Mouse (Mus musculus): ENCODE results near the gene Usp33. TPM values are rescaled to one million over a fixed set of nuclear protein-coding genes. Genes with fewer than 3 reads are reported as not detected.
A peak's percentile ranks its signal among the peaks of the same experiment; 100 is the strongest.
"Not testable (repeated sequence)": the region's sequence is repeated elsewhere in the genome, so short reads cannot be mapped to it uniquely, and the experiment has no call there.

Gene Usp33
- polyA plus RNA-seq, 1 experiment from 2014 or later = 45.9 TPM

- Histone ChIP-seq H3K4me3 (ENCODE audit: low read depth, low read length) (no peak overlapping the region), H3K9ac (replicated peaks; ENCODE audit: low read depth, low read length) (no peak overlapping the region), H3K4me1 (ENCODE audit: control insufficient read depth, insufficient read depth, low read length) (peaks cover 17% of the 10 kb centered on the region), H3K27me3 (ENCODE audit: control insufficient read depth, insufficient read depth, low read length) (no peaks in the 10 kb centered on the region), H3K4me2 (replicated peaks; ENCODE audit: low read depth, low read length) (no peak overlapping the region), H3K36me3 (ENCODE audit: control insufficient read depth, insufficient read depth, low read length) (no peaks in the 10 kb centered on the region; the same call in 1 of the 2 replicates), H3K27ac (ENCODE audit: low read length) (peak overlapping the region; percentile 90), H3K9me3 (ENCODE audit: control insufficient read depth, low read depth, low read length) (no peaks in the 10 kb centered on the region)
- peak; percentile 21; the same call in 1 of the 2 replicates for ATAC-seq (ENCODE audit: insufficient number of reproducible peaks, insufficient read depth, low FRiP score, low read depth)
- WGBS = 76% methylated on average over 9 of the region's 9 CpGs
Measured at GRCm38 (mm10) chr3:152309250-152309645, 37.0 kb upstream of the Usp33 start.

- not testable (repeated sequence) for ATAC-seq (ENCODE audit: insufficient number of reproducible peaks, insufficient read depth, low FRiP score, low read depth); H3K4me3 ChIP-seq (ENCODE audit: low read depth, low read length); H3K27ac ChIP-seq (ENCODE audit: low read length); H3K4me2 ChIP-seq (replicated peaks; ENCODE audit: low read depth, low read length); H3K36me3 ChIP-seq (ENCODE audit: control insufficient read depth, insufficient read depth, low read length); H3K27me3 ChIP-seq (ENCODE audit: control insufficient read depth, insufficient read depth, low read length); H3K9ac ChIP-seq (replicated peaks; ENCODE audit: low read depth, low read length); H3K9me3 ChIP-seq (ENCODE audit: control insufficient read depth, low read depth, low read length); H3K4me1 ChIP-seq (ENCODE audit: control insufficient read depth, insufficient read depth, low read length)
- WGBS = 79% methylated on average over 14 of the region's 14 CpGs
Measured at GRCm38 (mm10) chr3:152314666-152315065, 31.6 kb upstream of the Usp33 start.

- no peaks in the 10 kb centered on the region; the same call in none of the 2 replicates for H3K36me3 ChIP-seq (ENCODE audit: control insufficient read depth, insufficient read depth, low read length)
- H3K27ac ChIP-seq (ENCODE audit: low read length) = no peak overlapping the region
- no peak overlapping the region for H3K4me3 ChIP-seq (ENCODE audit: low read depth, low read length)
- H3K4me1 ChIP-seq (ENCODE audit: control insufficient read depth, insufficient read depth, low read length) = no peaks in the 10 kb centered on the region
- 8% methylated on average over 7 of the region's 7 CpGs for WGBS
- H3K4me2 ChIP-seq (replicated peaks; ENCODE audit: low read depth, low read length) = no peak overlapping the region
- ATAC-seq (ENCODE audit: insufficient number of reproducible peaks, insufficient read depth, low FRiP score, low read depth) = peak; percentile 90
- no peak overlapping the region for H3K9ac ChIP-seq (replicated peaks; ENCODE audit: low read depth, low read length)
- no peaks in the 10 kb centered on the region for H3K9me3 ChIP-seq (ENCODE audit: control insufficient read depth, low read depth, low read length)
- no peaks in the 10 kb centered on the region for H3K27me3 ChIP-seq (ENCODE audit: control insufficient read depth, insufficient read depth, low read length)
Measured at GRCm38 (mm10) chr3:152315613-152316012, 30.7 kb upstream of the Usp33 start.

DNA sequence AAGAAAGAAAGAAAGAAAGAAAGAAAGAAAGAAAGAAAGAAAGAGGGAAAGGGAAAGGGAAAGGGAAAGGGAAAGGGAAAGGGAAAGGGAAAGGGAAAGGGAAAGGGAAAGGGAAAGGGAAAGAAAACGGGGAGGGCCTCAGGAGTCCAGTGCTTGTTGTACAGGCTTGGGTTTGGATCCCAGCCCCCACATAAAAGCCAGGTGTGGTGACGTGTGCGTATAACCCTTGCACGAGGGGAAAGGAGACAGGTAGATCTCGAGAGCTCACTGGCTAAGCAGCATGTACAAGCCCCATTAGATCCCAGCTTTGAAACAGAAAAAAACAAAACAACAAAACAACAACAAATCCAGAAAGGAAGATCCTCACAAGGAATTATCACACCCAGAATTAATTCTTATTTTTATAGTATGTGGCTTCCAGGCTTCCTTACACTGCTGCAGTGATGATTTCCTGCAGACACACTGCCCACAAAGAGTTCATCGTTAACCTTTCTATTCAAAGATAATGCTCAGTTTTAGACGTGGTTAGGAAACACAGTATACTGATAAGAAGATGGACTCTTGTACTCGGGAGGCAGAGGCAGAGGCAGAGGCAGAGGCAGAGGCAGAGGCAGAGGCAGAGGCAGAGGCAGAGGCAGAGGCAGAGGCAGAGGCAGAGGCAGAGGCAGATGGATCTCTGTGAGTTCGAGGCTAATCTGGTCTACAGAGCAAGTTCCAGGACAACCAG lies 29.7 kb upstream of the Usp33 start:
- H3K9me3 ChIP-seq (ENCODE audit: control insufficient read depth, low read depth, low read length); H3K27me3 ChIP-seq (ENCODE audit: control insufficient read depth, insufficient read depth, low read length); H3K4me3 ChIP-seq (ENCODE audit: low read depth, low read length); H3K4me2 ChIP-seq (replicated peaks; ENCODE audit: low read depth, low read length); ATAC-seq (ENCODE audit: insufficient number of reproducible peaks, insufficient read depth, low FRiP score, low read depth); H3K9ac ChIP-seq (replicated peaks; ENCODE audit: low read depth, low read length); H3K36me3 ChIP-seq (ENCODE audit: control insufficient read depth, insufficient read depth, low read length); H3K4me1 ChIP-seq (ENCODE audit: control insufficient read depth, insufficient read depth, low read length); H3K27ac ChIP-seq (ENCODE audit: low read length): not testable (repeated sequence)
- WGBS = 79% methylated on average over 9 of the region's 9 CpGs

DNA sequence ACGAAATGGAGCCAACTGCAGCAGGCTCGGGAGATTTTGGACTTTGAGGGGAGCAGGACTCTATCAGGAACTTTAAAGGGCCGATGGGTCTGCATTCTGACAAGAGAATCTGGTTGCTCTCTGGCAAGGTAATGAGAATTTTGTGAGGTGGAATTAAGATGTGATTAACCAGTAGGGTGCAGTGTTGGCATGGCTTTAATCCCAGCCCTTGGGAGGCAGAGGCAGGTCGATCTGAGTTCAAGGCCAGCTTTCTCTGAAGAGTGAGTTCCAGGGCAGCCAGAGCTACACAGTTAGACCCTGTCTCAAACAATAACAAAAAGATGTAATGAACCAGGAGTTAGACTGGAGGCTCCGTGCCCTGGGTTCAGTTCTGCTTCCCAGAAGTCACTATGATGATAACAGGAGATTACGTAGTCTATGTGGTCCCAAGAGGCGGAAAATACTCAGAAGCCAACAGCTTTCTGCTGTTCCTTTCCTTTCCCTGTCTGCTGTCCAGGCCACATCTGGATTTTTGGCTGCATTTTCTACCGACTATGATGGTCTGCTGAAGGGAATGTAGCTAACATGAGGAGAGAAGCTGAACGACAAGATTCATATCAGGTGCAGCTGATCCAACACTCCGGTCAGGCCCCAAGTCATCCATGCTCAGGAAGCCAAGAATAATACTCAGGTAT lies 25.2 kb upstream of the Usp33 start:
- H3K9ac ChIP-seq (replicated peaks; ENCODE audit: low read depth, low read length) = no peak overlapping the region
- H3K4me2 ChIP-seq (replicated peaks; ENCODE audit: low read depth, low read length) = no peak overlapping the region
- no peaks in the 10 kb centered on the region for H3K27me3 ChIP-seq (ENCODE audit: control insufficient read depth, insufficient read depth, low read length)
- no peaks in the 10 kb centered on the region for H3K9me3 ChIP-seq (ENCODE audit: control insufficient read depth, low read depth, low read length)
- WGBS = 86% methylated on average over 10 of the region's 10 CpGs
- H3K4me3 ChIP-seq (ENCODE audit: low read depth, low read length) = no peak overlapping the region
- no peaks in the 10 kb centered on the region; the same call in 1 of the 2 replicates for H3K36me3 ChIP-seq (ENCODE audit: control insufficient read depth, insufficient read depth, low read length)
- no peaks in the 10 kb centered on the region for H3K4me1 ChIP-seq (ENCODE audit: control insufficient read depth, insufficient read depth, low read length)
- H3K27ac ChIP-seq (ENCODE audit: low read length) = no peak overlapping the region
- ATAC-seq (ENCODE audit: insufficient number of reproducible peaks, insufficient read depth, low FRiP score, low read depth) = no peak

- H3K27me3 ChIP-seq (ENCODE audit: control insufficient read depth, insufficient read depth, low read length) = no peaks in the 10 kb centered on the region
- 82% methylated on average over 8 of the region's 8 CpGs for WGBS
- H3K9ac ChIP-seq (replicated peaks; ENCODE audit: low read depth, low read length) = no peak overlapping the region
- H3K4me3 ChIP-seq (ENCODE audit: low read depth, low read length) = no peak overlapping the region
- H3K27ac ChIP-seq (ENCODE audit: low read length) = no peak overlapping the region
- no peaks in the 10 kb centered on the region for H3K4me1 ChIP-seq (ENCODE audit: control insufficient read depth, insufficient read depth, low read length)
- no peak for ATAC-seq (ENCODE audit: insufficient number of reproducible peaks, insufficient read depth, low FRiP score, low read depth)
- no peaks in the 10 kb centered on the region; the same call in 1 of the 2 replicates for H3K36me3 ChIP-seq (ENCODE audit: control insufficient read depth, insufficient read depth, low read length)
- no peaks in the 10 kb centered on the region for H3K9me3 ChIP-seq (ENCODE audit: control insufficient read depth, low read depth, low read length)
- H3K4me2 ChIP-seq (replicated peaks; ENCODE audit: low read depth, low read length) = no peak overlapping the region
Measured at GRCm38 (mm10) chr3:152321765-152322547, 24.3 kb upstream of the Usp33 start.

- ATAC-seq (ENCODE audit: insufficient number of reproducible peaks, insufficient read depth, low FRiP score, low read depth) = no peak
Measured at GRCm38 (mm10) chr3:152332104-152332503, 14.2 kb upstream of the Usp33 start.

GRCm38 (mm10) chr3:152332545-152333300 lies 13.6 kb upstream of the Usp33 start:
- Histone ChIP-seq H3K27me3 (ENCODE audit: control insufficient read depth, insufficient read depth, low read length) (no peaks in the 10 kb centered on the region), H3K9me3 (ENCODE audit: control insufficient read depth, low read depth, low read length) (no peaks in the 10 kb centered on the region), H3K4me1 (ENCODE audit: control insufficient read depth, insufficient read depth, low read length) (no peaks in the 10 kb centered on the region), H3K4me2 (replicated peaks; ENCODE audit: low read depth, low read length) (no peak overlapping the region), H3K9ac (replicated peaks; ENCODE audit: low read depth, low read length) (no peak overlapping the region), H3K4me3 (ENCODE audit: low read depth, low read length) (no peak overlapping the region), H3K27ac (ENCODE audit: low read length) (no peak overlapping the region), H3K36me3 (ENCODE audit: control insufficient read depth, insufficient read depth, low read length) (peaks cover 19% of the 10 kb centered on the region; the same call in 1 of the 2 replicates)
- WGBS = 88% methylated on average over 15 of the region's 15 CpGs
- ATAC-seq (ENCODE audit: insufficient number of reproducible peaks, insufficient read depth, low FRiP score, low read depth) = no peak

More at GRCm38 (mm10) chr3:152332104-152332503, 14.2 kb upstream of the Usp33 start:
- H3K36me3 ChIP-seq (ENCODE audit: control insufficient read depth, insufficient read depth, low read length) = peaks cover 15% of the 10 kb centered on the region; the same call in 1 of the 2 replicates
- no peaks in the 10 kb centered on the region for H3K4me1 ChIP-seq (ENCODE audit: control insufficient read depth, insufficient read depth, low read length)
- 94% methylated on average over 6 of the region's 6 CpGs for WGBS
- no peaks in the 10 kb centered on the region for H3K27me3 ChIP-seq (ENCODE audit: control insufficient read depth, insufficient read depth, low read length)
- no peak overlapping the region for H3K27ac ChIP-seq (ENCODE audit: low read length)
- no peaks in the 10 kb centered on the region for H3K9me3 ChIP-seq (ENCODE audit: control insufficient read depth, low read depth, low read length)
- no peak overlapping the region for H3K9ac ChIP-seq (replicated peaks; ENCODE audit: low read depth, low read length)
- H3K4me3 ChIP-seq (ENCODE audit: low read depth, low read length) = no peak overlapping the region
- H3K4me2 ChIP-seq (replicated peaks; ENCODE audit: low read depth, low read length) = no peak overlapping the region
